Mouse (Mus musculus) olfactory bulb, adult 2 months (tissue): ENCODE data around the gene Pclaf. TPM values are rescaled to one million over a fixed set of nuclear protein-coding genes. Genes with fewer than 3 reads are reported as not detected.

Source experiments
- H3K27ac ChIP-seq: fragments of 200-500 bp; 2 replicates; pipeline ENCODE4 v1.5.1; 2012; ENCODE audit warnings: low read depth, low read length; ENCODE audit not compliant: insufficient read depth
- H3K4me1 ChIP-seq: fragments of 200-500 bp; 2 replicates; pipeline ENCODE4 v1.6.1; 2012; ENCODE audit warnings: low read length; ENCODE audit not compliant: control insufficient read depth, insufficient read depth
- H3K4me3 ChIP-seq: fragments of 200-500 bp; 2 replicates; pipeline ENCODE4 v1.5.1; 2012; ENCODE audit warnings: mild to moderate bottlenecking, low read depth, low read length, moderate library complexity; ENCODE audit not compliant: insufficient read depth
- CTCF ChIP-seq: fragments of 200-500 bp; IDR thresholded peaks from 2 replicates; pipeline ENCODE4 v1.5.1; 2012; ENCODE audit warnings: low read depth, mild to moderate bottlenecking, low read length, moderate library complexity; ENCODE audit not compliant: insufficient read depth
- POLR2A ChIP-seq: fragments of 200-500 bp; IDR thresholded peaks from 2 replicates; pipeline ENCODE4 v1.6.1; 2012; ENCODE audit warnings: mild to moderate bottlenecking, low read depth, low read length, moderate library complexity; ENCODE audit not compliant: insufficient read depth
- WGBS: fragments of 180-500 bp; shearing (Covaris S2); methylation state at CpG from one replicate; pipeline ENCODE4 v1.1.7; 2018; 5-methylcytosine and 5-hydroxymethylcytosine counted together
- polyA plus RNA-seq: library from polyadenylated mRNA; stranded (reverse); fragments of >200 nt; gene quantifications from 2 replicates; pipeline ENCODE4 v1.2.4, GENCODE M21; 2012; ENCODE audit warnings: low replicate concordance; ENCODE audit not compliant: missing spikeins, insufficient read depth, insufficient read length

The Pclaf gene
- polyA plus RNA-seq, 1 experiment: not detected

- TF ChIP-seq CTCF: no peak
- no peak for TF ChIP-seq POLR2A
- Histone ChIP-seq H3K27ac (no peak overlapping the region), H3K4me1 (no peaks in the 10 kb centered on the region), H3K4me3 (no peak overlapping the region)
These were observed 13.4 kb downstream of the Pclaf start for GRCm38 (mm10) chr9:65903419-65903818.

GRCm38 (mm10) chr9:65908394-65909300, 18.6 kb downstream of the Pclaf start, which contains the start of the genes Trip4 and Csnk1g1:
Gene Trip4 (minus strand): TSS chr9:65908794.
Gene Csnk1g1 (plus strand): TSS chr9:65908924.
- H3K4me1 ChIP-seq: no peaks in the 10 kb centered on the region
- 0 out of 2 replicates have a peak, but pooled peaks have one; percentile 31 for TF ChIP-seq POLR2A
- no peak for TF ChIP-seq CTCF
- under 1% methylated on average over 38 of the region's 38 CpGs for WGBS
- H3K27ac ChIP-seq: peak within 1 kb of the TSS; percentile 32; the same call in 1 of the 2 replicates
- H3K4me3 ChIP-seq: peak within 1 kb of the TSS; percentile 85

- peak overlapping the region; percentile 85 for H3K4me3 ChIP-seq
- TF ChIP-seq POLR2A: no peak
- no peak for TF ChIP-seq CTCF
- no peaks in the 10 kb centered on the region for H3K4me1 ChIP-seq
- under 1% methylated on average over 34 of the region's 34 CpGs for WGBS
- H3K27ac ChIP-seq: no peak overlapping the region
These were observed 19.3 kb downstream of the Pclaf start for GRCm38 (mm10) chr9:65909301-65909801.

GRCm38 (mm10) chr9:65909837-65910236, 19.8 kb downstream of the Pclaf start:
- no peak overlapping the region for H3K27ac ChIP-seq
- peak overlapping the region; percentile 85 for H3K4me3 ChIP-seq
- no peaks in the 10 kb centered on the region for H3K4me1 ChIP-seq
- WGBS: 2% methylated on average over 4 of the region's 4 CpGs
- no peak for TF ChIP-seq POLR2A
- no peak for TF ChIP-seq CTCF

GRCm38 (mm10) chr9:65913976-65914375, 23.9 kb downstream of the Pclaf start:
- TF ChIP-seq CTCF (no peak), POLR2A (no peak)
- Histone ChIP-seq H3K4me1 (no peaks in the 10 kb centered on the region), H3K27ac (no peak overlapping the region), H3K4me3 (no peak overlapping the region)
- 80% methylated on average over 2 of the region's 2 CpGs for WGBS

GRCm38 (mm10) chr9:65917015-65917414, 27.0 kb downstream of the Pclaf start:
- TF ChIP-seq CTCF: no peak
- TF ChIP-seq POLR2A: no peak
- 86% methylated on average over 1 of the region's 1 CpGs for WGBS
- no peaks in the 10 kb centered on the region for H3K4me1 ChIP-seq
- H3K4me3 ChIP-seq: no peak overlapping the region
- H3K27ac ChIP-seq: no peak overlapping the region

- Histone ChIP-seq H3K27ac (no peak overlapping the region), H3K4me3 (no peak overlapping the region), H3K4me1 (no peaks in the 10 kb centered on the region)
- TF ChIP-seq POLR2A: no peak
- TF ChIP-seq CTCF: no peak
These were observed 38.4 kb downstream of the Pclaf start for GRCm38 (mm10) chr9:65928456-65928855.

- no peak overlapping the region for H3K27ac ChIP-seq
- TF ChIP-seq CTCF (no peak), POLR2A (no peak)
- no peaks in the 10 kb centered on the region for H3K4me1 ChIP-seq
- no peak overlapping the region for H3K4me3 ChIP-seq
These were observed 39.8 kb downstream of the Pclaf start for GRCm38 (mm10) chr9:65929826-65930225.

GRCm38 (mm10) chr9:65937566-65937965, 47.5 kb downstream of the Pclaf start:
- H3K27ac ChIP-seq: no peak overlapping the region
- TF ChIP-seq CTCF (no peak), POLR2A (no peak)
- H3K4me1 ChIP-seq: no peaks in the 10 kb centered on the region
- H3K4me3 ChIP-seq: no peak overlapping the region
- WGBS: 95% methylated on average over 2 of the region's 2 CpGs
